Mouse (Mus musculus) retina, postnatal 1 day (tissue): Measurements from ENCODE around the gene Defb36.
A peak's percentile ranks its signal among the peaks of the same experiment; 100 is the strongest.

Experiments used
- DNase-seq: peaks from one replicate; pipeline ENCODE4 v3.0.0-alpha.2; 2012

The Defb36 gene

GRCm38 (mm10) chr2:152604057-152604456 is at the start of gene Defb36:
Defb36 (plus strand) TSS chr2:152604327.
- DNase-seq = peak; percentile 55

GRCm38 (mm10) chr2:152556655-152557054 is 47.5 kb upstream of the Defb36 start:
- DNase-seq = no peak

DNA sequence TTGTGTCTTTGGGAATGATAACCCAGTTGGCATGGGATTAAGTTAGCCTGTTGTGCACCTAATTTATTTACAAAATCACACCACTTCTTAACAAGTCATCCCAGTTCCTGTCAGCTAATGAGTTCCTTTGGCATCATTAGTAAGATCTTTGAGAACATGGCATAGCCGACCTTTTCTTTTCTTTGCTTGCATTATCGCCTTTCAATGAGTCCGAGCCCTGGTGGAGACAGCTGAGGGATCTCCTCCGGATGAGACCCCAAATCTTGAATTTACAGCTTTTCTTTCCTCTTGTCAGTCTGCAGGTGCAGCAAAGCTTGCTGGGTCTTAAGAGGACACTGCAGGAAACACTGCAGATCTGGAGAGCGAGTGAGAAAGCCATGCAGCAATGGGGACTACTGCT is 35.1 kb upstream of the Defb36 start, which contains the start of gene Gm17416:
Gm17416 (plus strand) TSS at position 301 of the 400 bp plus-strand sequence.
- no peak for DNase-seq

DNA sequence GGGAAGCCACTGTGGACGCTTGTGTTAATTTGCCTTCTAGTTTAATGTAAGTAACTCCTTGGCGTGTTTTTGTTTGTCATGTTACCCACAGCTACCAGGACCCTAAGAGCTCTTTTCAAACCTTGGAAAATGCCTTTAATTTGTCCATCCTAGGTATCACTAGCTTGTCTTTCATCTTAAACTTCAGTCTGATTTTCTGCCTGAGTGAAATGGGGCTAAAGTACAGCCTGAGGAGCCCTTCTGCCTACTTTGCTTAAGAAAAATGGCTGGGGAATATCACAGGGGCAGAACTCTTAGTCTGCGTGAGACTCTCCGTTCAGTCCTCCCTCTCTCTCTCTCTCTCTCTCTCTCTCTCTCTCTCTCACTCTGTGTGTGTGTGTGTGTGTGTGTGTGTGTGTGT is 34.2 kb upstream of the Defb36 start:
- peak; percentile 14 for DNase-seq

- no peak for DNase-seq
Observed at GRCm38 (mm10) chr2:152570313-152570712, 33.8 kb upstream of the Defb36 start.

DNA sequence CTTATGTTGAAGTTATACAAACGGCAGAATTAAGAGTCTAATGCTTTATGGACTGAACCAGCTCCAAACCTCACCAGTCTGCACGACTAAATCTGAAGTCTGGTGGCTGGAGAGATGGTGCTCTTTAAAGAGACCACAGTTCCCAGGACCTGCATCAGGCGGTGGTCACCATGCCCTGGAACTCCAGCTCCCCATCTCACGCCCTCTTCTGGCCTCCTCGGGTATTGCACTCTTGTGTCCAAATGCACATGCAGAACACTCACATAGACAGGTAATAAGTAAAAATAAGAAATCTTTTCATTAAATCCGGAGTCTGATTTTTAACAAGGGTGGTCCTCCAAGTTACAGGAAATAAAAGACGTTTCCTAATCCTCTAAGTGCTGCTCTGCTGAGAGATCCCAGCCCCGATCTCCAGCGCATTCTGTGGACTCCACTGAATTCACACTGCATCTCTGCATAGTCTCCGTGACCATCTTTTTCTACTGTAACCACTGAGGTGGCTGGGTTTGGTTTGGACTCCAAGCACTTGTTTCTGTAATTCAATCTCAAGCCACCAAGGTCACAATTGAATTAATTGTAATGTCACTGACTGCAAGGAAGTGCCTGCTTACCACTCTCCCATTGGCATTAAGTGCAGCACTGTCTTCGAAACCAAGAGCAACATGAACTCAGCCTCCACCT is 31.9 kb upstream of the Defb36 start, which contains the start of gene Defb21:
Defb21 (plus strand) TSS at position 631 of the 681 bp plus-strand sequence.
- DNase-seq = no peak

DNA sequence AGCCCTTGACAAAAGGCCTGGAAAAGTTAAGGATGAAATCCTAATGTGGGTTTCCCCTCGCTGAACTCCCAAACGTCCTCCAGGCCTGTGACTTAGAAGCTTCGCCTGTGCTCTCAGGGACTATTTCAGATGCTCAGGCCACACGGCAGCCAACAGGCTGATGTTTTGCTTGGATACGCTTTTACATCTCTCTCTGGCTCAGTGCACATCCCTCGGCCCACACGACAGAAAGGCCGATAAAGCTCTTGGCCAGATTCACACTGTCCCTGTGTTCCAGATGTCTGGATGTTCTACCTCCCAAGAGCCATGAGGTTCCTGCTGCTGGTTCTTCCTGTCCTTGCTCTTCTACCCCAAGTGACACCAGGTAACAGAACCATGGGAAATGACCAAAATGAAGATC is 30.6 kb upstream of the Defb36 start:
- DNase-seq = no peak

GRCm38 (mm10) chr2:152580107-152580506 is 24.0 kb upstream of the Defb36 start, which contains the start of gene Defb19:
Defb19 (minus strand) TSS chr2:152580312.
- DNase-seq = no peak

- no peak for DNase-seq
Observed at GRCm38 (mm10) chr2:152580612-152581011, 23.5 kb upstream of the Defb36 start.

- DNase-seq = peak; percentile 32
Observed at GRCm38 (mm10) chr2:152586926-152587560, 17.1 kb upstream of the Defb36 start.

GRCm38 (mm10) chr2:152588450-152588849 is 15.7 kb upstream of the Defb36 start:
- peak; percentile 6 for DNase-seq

GRCm38 (mm10) chr2:152589021-152589420 is 15.1 kb upstream of the Defb36 start:
- DNase-seq = peak; percentile 14

DNA sequence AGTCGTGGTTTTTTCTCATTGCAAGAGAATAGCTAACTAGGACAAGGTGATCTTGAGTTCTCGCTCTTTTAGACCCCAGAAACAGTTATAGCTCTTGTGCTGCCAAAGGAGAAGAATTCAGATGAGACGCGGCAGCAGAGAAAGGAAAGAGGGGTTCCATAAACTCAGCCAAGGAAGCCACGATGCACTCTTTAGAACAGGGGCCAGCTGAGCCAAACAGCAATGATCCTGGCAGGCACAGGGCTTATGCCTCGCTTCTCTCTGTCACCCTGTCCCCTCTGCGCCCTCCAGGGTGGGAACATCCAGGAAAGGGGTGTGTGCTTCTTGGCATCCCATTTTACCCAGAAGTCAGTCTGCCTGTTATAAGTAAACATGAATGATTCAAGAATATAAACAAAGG is 4.8 kb upstream of the Defb36 start, which contains the start of gene Defb45:
Defb45 (minus strand) TSS at position 101 of the 400 bp plus-strand sequence.
- no peak for DNase-seq

DNA sequence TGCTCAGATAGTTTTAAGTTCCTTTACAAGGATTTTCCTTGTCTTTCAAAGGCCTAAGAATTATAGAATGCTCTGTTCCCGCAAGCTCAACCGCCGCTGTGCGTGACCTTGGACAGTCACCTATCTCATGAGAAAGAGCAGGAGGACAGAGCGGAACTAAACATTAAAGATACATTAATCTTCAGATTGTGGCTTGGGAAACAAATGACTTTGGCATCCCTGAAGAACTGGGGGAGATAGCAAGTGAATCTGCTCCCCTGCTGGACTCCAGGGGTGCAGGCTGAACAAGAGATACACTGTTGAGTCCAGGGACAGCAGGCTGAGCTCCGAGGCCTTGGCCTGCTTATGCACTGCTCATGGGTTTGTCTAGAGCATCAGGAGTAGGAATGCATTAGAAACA is 4.1 kb upstream of the Defb36 start:
- DNase-seq = no peak

DNA sequence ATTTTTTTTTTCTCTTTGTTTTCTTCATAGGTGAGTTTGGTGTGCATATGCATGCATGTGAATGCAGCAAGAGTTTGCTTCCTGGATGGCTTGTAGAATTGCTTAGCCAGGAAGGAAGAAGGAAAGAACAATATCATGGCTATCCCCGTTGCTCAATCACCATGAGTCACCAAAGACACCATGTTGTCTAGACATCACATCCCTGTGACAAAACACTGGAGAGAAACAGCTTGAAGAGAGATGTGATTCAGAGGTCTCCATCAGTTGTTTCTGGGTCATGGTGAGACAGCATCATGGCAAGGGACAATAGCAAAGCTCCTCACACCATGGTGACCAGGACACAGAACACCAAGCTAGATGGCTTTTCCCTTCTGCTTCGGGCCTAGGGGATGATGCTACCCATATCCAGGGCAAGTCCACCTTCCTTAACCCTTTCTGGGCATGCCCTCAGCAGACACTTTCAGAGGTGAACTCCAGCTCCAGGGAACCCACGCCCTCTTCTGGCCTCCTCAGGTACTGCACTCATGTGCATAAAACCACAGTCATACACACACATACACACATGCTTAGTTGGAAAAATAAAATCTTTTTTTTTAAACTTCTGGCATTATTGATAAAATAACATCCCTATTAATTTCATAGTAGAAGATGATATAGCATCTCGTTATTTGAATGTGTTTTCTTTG is 2.7 kb upstream of the Defb36 start:
- no peak for DNase-seq

- DNase-seq = no peak
Observed at GRCm38 (mm10) chr2:152607746-152608145, 3.6 kb downstream of the Defb36 start.

- no peak for DNase-seq
Observed at GRCm38 (mm10) chr2:152608719-152609118, 4.6 kb downstream of the Defb36 start.

GRCm38 (mm10) chr2:152612193-152612592 is 8.1 kb downstream of the Defb36 start:
- no peak for DNase-seq

DNA sequence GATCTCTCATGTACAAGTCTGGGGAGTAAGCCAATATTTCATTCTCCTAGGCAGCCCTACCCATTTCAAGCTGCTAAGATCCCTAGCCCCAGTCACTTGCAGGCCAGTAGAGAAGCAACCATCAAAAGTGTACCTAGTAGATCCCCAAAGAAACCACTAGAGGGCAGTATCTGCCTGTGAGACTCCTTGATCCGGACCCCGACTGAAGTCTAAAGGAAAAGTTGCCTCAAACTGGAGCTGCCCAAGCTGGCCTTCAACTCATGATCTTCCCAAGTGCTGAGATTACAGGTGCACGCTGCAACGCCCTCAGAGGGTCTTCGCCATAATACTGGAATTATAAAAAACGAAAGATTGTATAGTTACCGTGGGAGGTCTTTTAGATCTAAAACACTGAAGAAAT is 11.4 kb downstream of the Defb36 start:
- peak; percentile 86 for DNase-seq

DNA sequence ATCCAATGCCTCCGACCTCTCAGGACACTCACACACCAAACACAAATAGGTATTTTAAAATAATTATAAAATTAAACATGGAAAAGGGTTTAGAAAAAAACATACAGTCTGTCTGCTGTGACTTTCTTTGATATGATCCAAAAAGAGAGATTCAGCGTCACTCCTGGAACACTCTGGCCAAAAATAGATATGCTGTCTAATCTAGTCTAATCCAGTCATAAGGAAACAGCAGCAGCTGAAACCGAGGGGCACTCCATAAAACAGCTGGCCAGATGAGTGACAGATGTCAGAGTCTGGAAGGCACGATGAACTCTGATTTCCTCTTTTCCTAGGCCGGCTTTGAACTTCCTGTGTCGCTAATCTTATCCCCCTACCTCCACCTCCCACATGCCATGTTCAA is 12.3 kb downstream of the Defb36 start:
- DNase-seq = no peak

DNA sequence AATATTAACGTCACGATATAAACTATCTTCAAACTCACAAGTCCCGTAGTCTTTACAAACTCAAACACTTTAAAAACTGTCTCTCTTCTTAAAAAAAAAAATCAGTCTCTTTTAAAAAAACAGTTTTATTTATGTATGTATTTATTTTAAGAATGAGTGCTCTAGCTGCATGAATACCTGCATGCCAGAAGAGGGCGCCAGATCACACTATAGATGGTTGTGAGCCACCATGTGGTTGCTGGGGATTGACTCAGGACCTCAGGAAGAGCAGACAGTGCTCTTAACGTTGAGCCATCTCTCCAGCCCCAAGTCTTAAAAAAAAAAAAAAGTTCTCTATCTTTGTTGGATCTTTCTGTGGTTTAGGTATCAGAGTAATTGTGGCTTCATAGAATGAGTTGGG is 13.2 kb downstream of the Defb36 start:
- DNase-seq = peak; percentile 39

DNA sequence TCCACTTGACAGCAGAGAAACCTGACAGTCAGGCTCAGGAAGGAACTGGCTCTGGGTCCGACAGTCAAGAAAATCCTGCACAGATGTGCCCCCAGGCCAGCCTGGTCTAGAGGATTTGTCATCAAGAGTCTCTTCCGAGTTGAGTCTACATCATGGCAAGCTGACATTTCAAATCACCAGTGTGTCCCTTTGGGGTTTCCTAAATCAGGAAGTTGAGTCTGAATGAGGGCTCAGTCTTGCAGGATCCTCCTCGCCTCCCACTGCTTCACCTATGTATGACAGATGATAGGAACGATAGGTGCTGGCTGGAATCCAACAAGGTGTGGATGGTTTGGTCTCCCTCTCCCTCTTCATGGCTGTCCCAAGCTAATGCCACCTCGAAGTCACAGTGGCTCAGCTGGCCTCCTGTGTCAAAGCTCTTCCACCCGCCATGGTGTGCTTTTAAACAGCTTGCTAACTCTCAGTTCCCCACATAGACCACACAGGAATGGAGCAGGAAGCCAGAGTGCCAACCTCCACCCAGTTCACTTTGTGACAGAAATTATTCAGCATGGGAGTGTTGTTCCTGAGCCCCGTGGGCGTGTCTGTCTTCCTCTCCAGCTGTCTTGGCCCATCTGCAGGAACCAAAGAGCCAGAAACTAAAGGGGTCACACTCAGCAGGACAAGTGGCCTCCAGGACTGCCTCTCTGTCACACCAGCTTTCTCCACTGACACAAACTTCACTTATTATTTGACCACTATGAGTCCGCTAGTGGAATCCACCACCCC is 16.4 kb downstream of the Defb36 start:
- DNase-seq = no peak

DNA sequence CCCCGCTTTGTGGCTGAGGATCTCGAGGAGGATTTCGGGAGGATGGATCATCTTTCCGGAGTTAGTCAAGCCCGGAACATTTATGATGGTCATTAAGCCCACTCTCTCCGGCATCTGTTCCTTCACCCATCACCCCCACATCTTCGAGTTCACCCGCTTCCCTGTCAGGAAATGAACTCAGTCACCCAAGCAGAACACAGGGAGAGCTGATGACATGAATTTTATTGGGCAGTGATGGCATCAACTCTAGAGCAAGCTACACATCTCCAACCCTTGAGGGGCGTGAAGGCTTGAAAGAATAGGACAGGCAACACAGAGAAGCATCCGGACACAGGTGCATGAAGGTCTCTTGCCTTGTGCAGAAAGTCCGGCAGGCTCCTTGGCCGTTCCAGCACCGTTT is 18.0 kb downstream of the Defb36 start:
- DNase-seq = no peak
